Mouse (Mus musculus) limb, embryonic 12.5 days (tissue): ENCODE measurements at regions not wholly inside any gene's neighbourhood (a gene's known extent, or its start where the extent isn't known, plus 50 kb on each side); places are given as distances from the start of the nearest gene placed in this dataset.
A peak's percentile ranks its signal among the peaks of the same experiment; 100 is the strongest.

Source experiments
- ATAC-seq: fragments of 200-750 bp; cut with Nextera tagmentation; 2 replicates; pipeline ENCODE4 v1.8.0; 2017; ENCODE audit warnings: low read depth, moderate TSS enrichment; ENCODE audit not compliant: insufficient number of reproducible peaks, insufficient read depth, low FRiP score, low TSS enrichment
- H3K27ac ChIP-seq: fragments of 300-500 bp; sonication (generic); 2 replicates; pipeline ENCODE4 v1.5.1; 2016; ENCODE audit warnings: mild to moderate bottlenecking, moderate library complexity
- H3K27me3 ChIP-seq: fragments of 300-500 bp; sonication (generic); 2 replicates; pipeline ENCODE4 v1.6.1; 2016; ENCODE audit warnings: mild to moderate bottlenecking, moderate library complexity
- H3K36me3 ChIP-seq: fragments of 300-500 bp; sonication (generic); 2 replicates; pipeline ENCODE4 v1.6.1; 2016; ENCODE audit warnings: mild to moderate bottlenecking, moderate library complexity
- H3K4me1 ChIP-seq: fragments of 300-500 bp; sonication (generic); replicated peaks from 2 replicates; pipeline ENCODE4 v1.6.1; 2016
- H3K4me2 ChIP-seq: fragments of 300-500 bp; sonication (generic); 2 replicates; pipeline ENCODE4 v1.6.1; 2016; ENCODE audit warnings: mild to moderate bottlenecking, moderate library complexity
- H3K4me3 ChIP-seq: fragments of 300-500 bp; sonication (generic); replicated peaks from 2 replicates; pipeline ENCODE4 v1.5.1; 2016; ENCODE audit warnings: mild to moderate bottlenecking
- H3K9ac ChIP-seq: fragments of 300-500 bp; sonication (generic); replicated peaks from 2 replicates; pipeline ENCODE4 v1.6.1; 2016; ENCODE audit warnings: mild to moderate bottlenecking, moderate library complexity
- H3K9me3 ChIP-seq: fragments of 300-500 bp; sonication (generic); 2 replicates; pipeline ENCODE4 v1.6.1; 2016; ENCODE audit warnings: mild to moderate bottlenecking, moderate library complexity
- WGBS: fragments of 180-500 bp; shearing (Covaris S2); methylation state at CpG from one replicate; pipeline ENCODE4 v1.1.7; 2016; 5-methylcytosine and 5-hydroxymethylcytosine counted together

DNA sequence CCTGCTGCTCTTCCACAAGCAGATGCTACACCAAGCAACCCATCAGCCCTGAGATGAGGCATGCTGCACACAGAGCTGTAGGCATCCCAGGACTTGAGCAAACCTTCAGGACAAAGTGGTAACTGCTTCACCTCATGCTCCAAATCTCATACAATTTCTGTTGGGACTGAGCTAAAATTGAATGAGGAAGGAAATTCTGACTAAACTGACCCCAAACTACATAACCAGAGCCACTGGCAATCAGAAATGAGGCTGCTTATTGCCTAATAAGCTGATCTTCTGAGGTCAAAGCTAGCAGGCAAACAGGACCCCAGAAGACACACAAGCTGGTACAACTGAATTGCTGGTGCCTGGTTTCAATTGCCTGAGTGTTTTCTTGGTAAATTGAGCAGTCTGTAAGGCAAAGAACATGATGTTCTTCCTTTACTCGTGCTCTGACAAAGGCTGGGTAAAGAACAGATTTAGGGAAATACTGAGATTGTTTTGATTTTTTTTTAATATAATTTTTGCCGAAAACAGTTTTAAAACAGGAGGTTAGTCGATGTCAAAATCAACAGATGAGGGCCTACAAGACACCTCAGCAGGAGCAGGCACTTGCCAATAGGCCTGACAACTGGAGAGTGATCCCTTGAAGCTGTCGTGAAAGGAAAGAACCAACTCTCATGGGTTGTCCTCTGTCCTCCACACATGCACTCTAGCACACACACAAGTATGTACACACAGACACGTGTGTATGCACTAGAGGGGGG, 101.3 kb upstream of the Paip1 start:
- Histone ChIP-seq H3K9ac (no peak overlapping the region), H3K27ac (no peak overlapping the region), H3K36me3 (no peaks in the 10 kb centered on the region), H3K9me3 (no peaks in the 10 kb centered on the region), H3K4me3 (no peak overlapping the region), H3K4me1 (no peaks in the 10 kb centered on the region), H3K4me2 (no peak overlapping the region), H3K27me3 (no peaks in the 10 kb centered on the region)
- ATAC-seq: no peak
- 86% methylated on average over 5 of the region's 5 CpGs for WGBS

- H3K27ac ChIP-seq: no peak overlapping the region
- H3K9ac ChIP-seq: no peak overlapping the region
- H3K27me3 ChIP-seq: no peaks in the 10 kb centered on the region
- no peak overlapping the region for H3K4me3 ChIP-seq
- H3K9me3 ChIP-seq: no peaks in the 10 kb centered on the region
- no peaks in the 10 kb centered on the region for H3K36me3 ChIP-seq
- 93% methylated on average over 4 of the region's 4 CpGs for WGBS
- ATAC-seq: no peak
- no peak overlapping the region for H3K4me2 ChIP-seq
- no peaks in the 10 kb centered on the region for H3K4me1 ChIP-seq
Measured at GRCm38 (mm10) chr13:119328731-119329130, 99.7 kb upstream of the Paip1 start.

DNA sequence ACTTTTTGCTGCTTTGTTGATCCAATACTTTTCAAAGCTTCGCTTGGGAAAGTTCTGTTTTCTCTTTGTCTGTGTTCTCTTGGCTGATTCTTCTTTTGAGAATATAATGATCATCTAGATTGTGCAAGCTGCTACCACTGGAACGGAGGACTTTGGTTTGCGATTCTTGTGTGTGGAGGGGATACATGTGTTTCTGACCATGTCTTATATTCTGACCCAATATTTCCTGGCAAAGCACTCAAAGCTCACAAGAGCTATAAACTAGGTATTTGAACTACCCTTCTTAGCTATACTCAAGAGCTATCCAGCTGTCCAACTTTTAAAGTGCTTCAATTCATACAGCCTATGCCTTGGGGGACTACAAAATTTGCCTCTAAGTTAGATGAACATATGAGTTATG, 96.6 kb upstream of the Paip1 start:
- no peak overlapping the region for H3K4me3 ChIP-seq
- WGBS: 92% methylated on average over 3 of the region's 3 CpGs
- H3K9ac ChIP-seq: no peak overlapping the region
- peaks cover 18% of the 10 kb centered on the region for H3K36me3 ChIP-seq
- H3K4me1 ChIP-seq: no peaks in the 10 kb centered on the region
- no peaks in the 10 kb centered on the region for H3K9me3 ChIP-seq
- H3K27me3 ChIP-seq: no peaks in the 10 kb centered on the region
- ATAC-seq: no peak
- no peak overlapping the region for H3K27ac ChIP-seq
- H3K4me2 ChIP-seq: no peak overlapping the region

- Histone ChIP-seq H3K9me3 (no peaks in the 10 kb centered on the region), H3K27ac (no peak overlapping the region), H3K27me3 (no peaks in the 10 kb centered on the region), H3K4me2 (no peak overlapping the region), H3K9ac (no peak overlapping the region), H3K4me3 (no peak overlapping the region), H3K4me1 (no peaks in the 10 kb centered on the region), H3K36me3 (peaks cover 33% of the 10 kb centered on the region)
- ATAC-seq: no peak
- 91% methylated on average over 6 of the region's 6 CpGs for WGBS
Measured at GRCm38 (mm10) chr13:119333915-119334314, 94.5 kb upstream of the Paip1 start.

DNA sequence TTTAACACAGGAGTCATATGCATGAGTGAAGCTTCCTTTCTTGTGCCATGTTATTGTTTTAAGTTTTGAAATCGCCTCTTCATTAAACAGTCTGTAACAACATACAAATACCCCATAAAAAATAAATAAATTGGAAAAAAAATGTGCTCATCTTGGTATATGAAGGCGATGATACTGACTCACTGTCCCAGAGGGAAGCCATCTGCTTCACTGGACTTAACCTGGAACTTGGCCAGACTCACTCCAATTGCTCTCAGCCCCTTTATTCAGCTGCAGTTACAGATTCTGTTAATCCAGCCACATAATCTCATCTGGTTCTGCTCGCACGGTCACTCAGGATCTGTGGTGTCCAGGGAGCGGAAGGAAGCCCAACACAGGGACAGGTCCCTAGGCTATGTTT, 90.5 kb upstream of the Paip1 start:
- no peaks in the 10 kb centered on the region for H3K4me1 ChIP-seq
- no peak overlapping the region for H3K4me3 ChIP-seq
- H3K9me3 ChIP-seq: no peaks in the 10 kb centered on the region
- WGBS: 91% methylated on average over 5 of the region's 5 CpGs
- H3K27ac ChIP-seq: no peak overlapping the region
- peaks cover 40% of the 10 kb centered on the region for H3K36me3 ChIP-seq
- no peak overlapping the region for H3K4me2 ChIP-seq
- H3K27me3 ChIP-seq: no peaks in the 10 kb centered on the region
- H3K9ac ChIP-seq: no peak overlapping the region
- ATAC-seq: no peak

DNA sequence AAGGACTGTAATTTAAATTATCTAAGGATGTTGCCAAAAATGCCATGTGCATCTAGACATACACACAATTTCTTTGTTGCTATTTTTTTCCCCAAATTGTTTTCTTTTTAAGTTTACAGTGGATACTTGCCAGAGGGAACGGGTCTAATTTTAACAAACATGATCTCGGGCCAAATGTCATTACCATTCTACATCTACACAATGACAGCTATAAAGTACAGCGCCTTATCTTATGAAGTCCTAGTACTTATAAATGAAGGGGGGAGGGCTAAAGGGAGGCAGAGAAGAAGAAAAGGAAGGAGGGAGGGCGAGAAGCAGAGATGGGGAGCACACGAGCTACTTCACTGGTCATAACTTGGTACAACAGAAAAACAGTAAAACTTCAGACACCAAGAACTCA, 89.4 kb upstream of the Paip1 start:
- Histone ChIP-seq H3K9ac (no peak overlapping the region), H3K9me3 (no peaks in the 10 kb centered on the region), H3K27ac (no peak overlapping the region), H3K4me1 (no peaks in the 10 kb centered on the region), H3K4me2 (no peak overlapping the region), H3K36me3 (peaks cover 40% of the 10 kb centered on the region), H3K27me3 (no peaks in the 10 kb centered on the region), H3K4me3 (no peak overlapping the region)
- ATAC-seq: no peak
- WGBS: 72% methylated on average over 5 of the region's 5 CpGs

GRCm38 (mm10) chr13:119339762-119340161, 88.6 kb upstream of the Paip1 start:
- Histone ChIP-seq H3K4me1 (no peaks in the 10 kb centered on the region), H3K36me3 (peaks cover 39% of the 10 kb centered on the region), H3K27me3 (no peaks in the 10 kb centered on the region), H3K9me3 (no peaks in the 10 kb centered on the region), H3K27ac (no peak overlapping the region), H3K9ac (no peak overlapping the region), H3K4me2 (no peak overlapping the region), H3K4me3 (no peak overlapping the region)
- no peak for ATAC-seq
- WGBS: 92% methylated on average over 11 of the region's 11 CpGs

DNA sequence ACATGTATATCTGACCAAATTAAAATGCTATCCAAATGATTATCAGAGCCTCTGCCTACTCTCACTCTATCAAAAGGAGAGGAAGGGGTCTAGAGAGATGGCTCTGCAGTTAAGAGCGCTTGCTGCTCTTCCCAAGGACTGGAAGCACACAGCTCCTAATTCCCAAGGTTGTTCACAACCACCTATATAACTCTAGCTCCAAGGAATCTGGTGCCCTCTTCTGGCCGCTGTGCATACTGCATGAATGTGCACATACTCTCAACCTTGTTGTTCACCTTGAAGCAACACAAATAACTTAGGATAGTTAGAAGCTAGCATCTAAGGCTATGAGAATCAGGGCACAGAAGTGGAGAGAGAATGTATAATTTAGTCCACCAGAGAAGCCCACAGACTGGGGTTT, 86.6 kb upstream of the Paip1 start:
- no peak overlapping the region for H3K9ac ChIP-seq
- H3K4me2 ChIP-seq: no peak overlapping the region
- ATAC-seq: no peak
- H3K27ac ChIP-seq: no peak overlapping the region
- peaks cover 29% of the 10 kb centered on the region for H3K36me3 ChIP-seq
- no peaks in the 10 kb centered on the region for H3K9me3 ChIP-seq
- WGBS: 39% methylated on average over 2 of the region's 2 CpGs
- H3K4me3 ChIP-seq: no peak overlapping the region
- no peaks in the 10 kb centered on the region for H3K27me3 ChIP-seq
- H3K4me1 ChIP-seq: no peaks in the 10 kb centered on the region

GRCm38 (mm10) chr13:119342761-119343160, 85.6 kb upstream of the Paip1 start:
- 94% methylated on average over 7 of the region's 7 CpGs for WGBS

GRCm38 (mm10) chr13:119347988-119348387, 80.4 kb upstream of the Paip1 start:
- no peaks in the 10 kb centered on the region for H3K27me3 ChIP-seq
- no peak for ATAC-seq
- H3K4me1 ChIP-seq: peaks cover 7% of the 10 kb centered on the region
- H3K4me2 ChIP-seq: no peak overlapping the region
- H3K9me3 ChIP-seq: no peaks in the 10 kb centered on the region
- peaks cover 26% of the 10 kb centered on the region for H3K36me3 ChIP-seq
- no peak overlapping the region for H3K9ac ChIP-seq
- H3K4me3 ChIP-seq: no peak overlapping the region
- 96% methylated on average over 3 of the region's 3 CpGs for WGBS
- H3K27ac ChIP-seq: no peak overlapping the region

More at GRCm38 (mm10) chr13:119342761-119343160, 85.6 kb upstream of the Paip1 start:
- H3K27ac ChIP-seq: no peak overlapping the region
- no peaks in the 10 kb centered on the region for H3K4me1 ChIP-seq
- ATAC-seq: no peak
- no peak overlapping the region for H3K9ac ChIP-seq
- no peak overlapping the region for H3K4me3 ChIP-seq
- no peak overlapping the region for H3K4me2 ChIP-seq
- no peaks in the 10 kb centered on the region for H3K27me3 ChIP-seq
- H3K36me3 ChIP-seq: peaks cover 22% of the 10 kb centered on the region
- no peaks in the 10 kb centered on the region for H3K9me3 ChIP-seq

- Histone ChIP-seq H3K9ac (no peak overlapping the region), H3K36me3 (peaks cover 50% of the 10 kb centered on the region), H3K27me3 (no peaks in the 10 kb centered on the region), H3K9me3 (no peaks in the 10 kb centered on the region), H3K4me2 (no peak overlapping the region), H3K4me1 (peaks cover 7% of the 10 kb centered on the region), H3K27ac (no peak overlapping the region), H3K4me3 (no peak overlapping the region)
- peak; percentile 68 for ATAC-seq
- WGBS: 38% methylated on average over 13 of the region's 13 CpGs
Measured at GRCm38 (mm10) chr13:119351346-119351745, 77.1 kb upstream of the Paip1 start.

DNA sequence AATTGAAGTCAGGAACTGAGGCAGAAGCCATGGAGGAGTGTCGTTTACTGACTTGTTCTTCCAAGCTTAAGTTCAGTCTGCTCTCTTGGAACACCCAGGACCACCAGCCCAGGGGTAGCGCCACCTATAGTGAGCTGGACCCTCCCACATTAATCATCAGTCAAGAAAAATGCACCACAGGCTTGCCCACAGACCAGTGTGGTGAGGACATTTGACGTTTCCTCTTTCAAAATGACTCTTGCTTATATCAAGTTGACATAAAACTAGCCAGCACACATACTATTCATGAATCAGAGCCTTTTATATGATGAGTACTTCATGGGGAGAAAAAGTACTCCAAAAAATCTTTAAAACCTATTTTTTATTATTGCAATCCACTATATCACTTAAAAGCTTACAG, 69.7 kb upstream of the Paip1 start:
- no peak overlapping the region for H3K9ac ChIP-seq
- no peaks in the 10 kb centered on the region for H3K9me3 ChIP-seq
- ATAC-seq: no peak
- H3K4me1 ChIP-seq: no peaks in the 10 kb centered on the region
- no peak overlapping the region for H3K27ac ChIP-seq
- no peaks in the 10 kb centered on the region for H3K27me3 ChIP-seq
- H3K4me3 ChIP-seq: no peak overlapping the region
- peaks cover 77% of the 10 kb centered on the region for H3K36me3 ChIP-seq
- WGBS: 81% methylated on average over 3 of the region's 3 CpGs
- H3K4me2 ChIP-seq: no peak overlapping the region
